Mouse (Mus musculus) embryonic fibroblast, embryonic 13.5 days (primary cell): ENCODE data around the gene Vat1l.

Source experiments
- CTCF ChIP-seq: IDR thresholded peaks from 2 replicates; pipeline ENCODE4 v1.5.1; 2011; ENCODE audit warnings: mild to moderate bottlenecking, control low read depth, low read length, moderate library complexity, borderline replicate concordance; ENCODE audit not compliant: insufficient read depth
- POLR2A ChIP-seq: IDR thresholded peaks from 2 replicates; pipeline ENCODE4 v1.6.1; 2011; ENCODE audit warnings: low read depth, mild to moderate bottlenecking, control low read depth, low read length, moderate library complexity

DNA sequence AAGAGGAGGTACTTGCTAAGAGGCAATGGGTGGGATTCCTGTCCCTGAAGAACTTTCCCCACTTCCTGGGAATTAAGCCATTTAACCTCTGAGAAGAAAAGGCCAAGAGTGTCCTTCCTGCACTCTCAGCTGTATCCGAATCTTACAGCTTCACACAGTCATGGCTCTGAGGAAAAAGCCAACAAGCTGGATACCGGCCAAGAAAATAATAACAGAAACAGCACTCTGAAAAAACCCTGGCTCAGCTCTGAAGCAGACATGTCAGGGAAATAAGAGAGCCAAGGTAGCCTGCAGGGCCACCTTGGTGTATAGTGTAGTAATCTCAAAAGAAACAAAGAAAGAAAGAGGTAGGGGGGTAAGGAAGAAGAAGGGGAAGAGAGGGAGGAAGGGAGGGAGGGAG, 6.4 kb upstream of the Vat1l start:
- TF ChIP-seq CTCF = no peak
- TF ChIP-seq POLR2A = no peak
